Mouse (Mus musculus) limb, embryonic 14.5 days (tissue): ENCODE data around the gene Zyg11b. TPM values are rescaled to one million over a fixed set of nuclear protein-coding genes. Genes with fewer than 3 reads are reported as not detected.

ENCODE experiments used
- ATAC-seq: fragments of 200-750 bp; cut with Nextera tagmentation; 2 replicates; pipeline ENCODE4 v1.8.0; 2017; ENCODE audit warnings: low read depth, moderate number of reproducible peaks, moderate TSS enrichment; ENCODE audit not compliant: low FRiP score
- DNase-seq: peaks from one replicate; pipeline ENCODE4 v3.0.0-alpha.2; 2015; ENCODE audit warnings: low spot score
- H3K27ac ChIP-seq: fragments of 300-500 bp; sonication (generic); replicated peaks from 2 replicates; pipeline ENCODE4 v1.5.1; 2014; ENCODE audit warnings: low read depth, mild to moderate bottlenecking, low read length, moderate library complexity, mixed read lengths
- H3K27me3 ChIP-seq: fragments of 300-500 bp; sonication (generic); 2 replicates; pipeline ENCODE4 v1.6.1; 2014; ENCODE audit warnings: low read length, mixed read lengths; ENCODE audit not compliant: control insufficient read depth, insufficient read depth
- H3K36me3 ChIP-seq: fragments of 300-500 bp; sonication (generic); 2 replicates; pipeline ENCODE4 v1.6.1; 2014; ENCODE audit warnings: mild to moderate bottlenecking, low read length, moderate library complexity, mixed read lengths; ENCODE audit not compliant: control insufficient read depth, insufficient read depth
- H3K4me1 ChIP-seq: fragments of 300-500 bp; sonication (generic); 2 replicates; pipeline ENCODE4 v1.6.1; 2014; ENCODE audit warnings: antibody characterized with exemption, low read length, mixed read lengths; ENCODE audit not compliant: control insufficient read depth, insufficient read depth
- H3K4me2 ChIP-seq: fragments of 300-500 bp; sonication (generic); replicated peaks from 2 replicates; pipeline ENCODE4 v1.6.1; 2014; ENCODE audit warnings: low read depth, mild to moderate bottlenecking, low read length, moderate library complexity; ENCODE audit not compliant: severe bottlenecking
- H3K4me3 ChIP-seq: fragments of 300-500 bp; sonication (generic); replicated peaks from 2 replicates; pipeline ENCODE4 v1.5.1; 2014; ENCODE audit warnings: low read length
- H3K9ac ChIP-seq: fragments of 300-500 bp; sonication (generic); 2 replicates; pipeline ENCODE4 v1.6.1; 2014; ENCODE audit warnings: mild to moderate bottlenecking, low read depth, low read length, moderate library complexity; ENCODE audit not compliant: severe bottlenecking
- H3K9me3 ChIP-seq: fragments of 300-500 bp; sonication (generic); 2 replicates; pipeline ENCODE4 v1.6.1; 2016; ENCODE audit warnings: low read length; ENCODE audit not compliant: control insufficient read depth
- POLR2A ChIP-seq: fragments of 200-500 bp; IDR thresholded peaks from 2 replicates; pipeline ENCODE4 v1.8.0; 2012; ENCODE audit warnings: inconsistent platforms, mild to moderate bottlenecking, moderate library complexity, borderline replicate concordance; ENCODE audit not compliant: insufficient read depth, insufficient read length; ENCODE audit errors: extremely low read depth
- WGBS: fragments of 180-500 bp; shearing (Covaris S2); extraction: QIAGEN DNeasy Blood & Tissue Kit; methylation state at CpG from one replicate; pipeline ENCODE4 v1.1.7; 2014; 5-methylcytosine and 5-hydroxymethylcytosine counted together
- polyA plus RNA-seq, 2 experiments: library from polyadenylated mRNA; depleted of rRNA in 1 of 2; stranded (reverse) in 1 of 2; unstranded in 1 of 2; fragments of >200 nt; fragmentation: Nextera tagmentation in 1 of 2; extraction: Ambion mirVana in 1 of 2; gene quantifications; 2 replicates each; pipeline versions ENCODE4 v1.2.1 to v1.2.3; 2012 to 2014

Zyg11b gene
- polyA plus RNA-seq (2012; rRNA removed) (14.6 and 14.9 TPM in 2 replicates), polyA plus RNA-seq (2014; fragmentation: Nextera tagmentation; extraction: Ambion mirVana) (14.7 and 15.4 TPM in 2 replicates)

GRCm38 (mm10) chr4:108300670-108301373 is at the start of gene Zyg11b:
Gene Zyg11b, minus strand, starts transcription at chr4:108301096.
- ATAC-seq = peak; percentile 98
- Histone ChIP-seq H3K9me3 (no peaks in the 10 kb centered on the region; the same call in 1 of the 2 replicates), H3K4me2 (peak within 1 kb of the TSS; percentile 74), H3K4me3 (peak within 1 kb of the TSS; percentile 76), H3K9ac (peak within 1 kb of the TSS; percentile 85), H3K36me3 (no peaks in the 10 kb centered on the region), H3K4me1 (peaks cover 11% of the 10 kb centered on the region; the same call in 1 of the 2 replicates), H3K27me3 (no peaks in the 10 kb centered on the region), H3K27ac (peak within 1 kb of the TSS; percentile 75)
- 0 out of 2 replicates have a peak, but pooled peaks have one; percentile 17 for TF ChIP-seq POLR2A
- DNase-seq = peak; percentile 94
- 2% methylated on average over 28 of the region's 58 CpGs for WGBS

- H3K4me2 ChIP-seq = no peak overlapping the region
- H3K9me3 ChIP-seq = no peaks in the 10 kb centered on the region
- ATAC-seq (no peak), DNase-seq (no peak)
- peaks cover 44% of the 10 kb centered on the region for H3K4me1 ChIP-seq
- no peak overlapping the region for H3K9ac ChIP-seq
- H3K27me3 ChIP-seq = no peaks in the 10 kb centered on the region
- H3K4me3 ChIP-seq = no peak overlapping the region
- H3K36me3 ChIP-seq = no peaks in the 10 kb centered on the region
- TF ChIP-seq POLR2A = no peak
- WGBS = 8% methylated on average over 8 of the region's 8 CpGs
- peak overlapping the region; percentile 76 for H3K27ac ChIP-seq
Measured at GRCm38 (mm10) chr4:108349836-108350547, 49.1 kb upstream of the Zyg11b start.

- 61% methylated on average over 3 of the region's 3 CpGs for whole genome bisulfite sequencing
- DNase-seq (no peak), ATAC-seq (no peak)
- TF ChIP-seq POLR2A = no peak
- H3K36me3 ChIP-seq = no peaks in the 10 kb centered on the region
- H3K27ac ChIP-seq = peak overlapping the region; percentile 76
- no peak overlapping the region for H3K4me2 ChIP-seq
- H3K9me3 ChIP-seq = no peaks in the 10 kb centered on the region
- no peak overlapping the region for H3K4me3 ChIP-seq
- peaks cover 49% of the 10 kb centered on the region for H3K4me1 ChIP-seq
- H3K27me3 ChIP-seq = no peaks in the 10 kb centered on the region
- no peak overlapping the region for H3K9ac ChIP-seq
Measured at GRCm38 (mm10) chr4:108349064-108349463, 48.2 kb upstream of the Zyg11b start.

- H3K4me1 ChIP-seq = peaks cover 49% of the 10 kb centered on the region
- H3K9ac ChIP-seq = no peak overlapping the region
- no peak for TF ChIP-seq POLR2A
- DNase-seq = no peak
- no peaks in the 10 kb centered on the region for H3K36me3 ChIP-seq
- 9% methylated on average over 5 of the region's 5 CpGs for WGBS
- ATAC-seq = no peak
- H3K4me3 ChIP-seq = no peak overlapping the region
- H3K27me3 ChIP-seq = no peaks in the 10 kb centered on the region
- no peaks in the 10 kb centered on the region for H3K9me3 ChIP-seq
- peak overlapping the region; percentile 76 for H3K27ac ChIP-seq
- no peak overlapping the region for H3K4me2 ChIP-seq
Measured at GRCm38 (mm10) chr4:108348256-108348875, 47.5 kb upstream of the Zyg11b start.

- Histone ChIP-seq H3K27ac (no peak overlapping the region; the same call in 1 of the 2 replicates), H3K4me3 (no peak overlapping the region), H3K9ac (no peak overlapping the region), H3K4me2 (no peak overlapping the region), H3K27me3 (no peaks in the 10 kb centered on the region), H3K9me3 (no peaks in the 10 kb centered on the region), H3K4me1 (peaks cover 49% of the 10 kb centered on the region), H3K36me3 (no peaks in the 10 kb centered on the region)
- 86% methylated on average over 5 of the region's 5 CpGs for WGBS
- no peak for TF ChIP-seq POLR2A
- ATAC-seq = no peak
- DNase-seq = no peak
Measured at GRCm38 (mm10) chr4:108347111-108347510, 46.2 kb upstream of the Zyg11b start.
